Mouse (Mus musculus): Measurements from ENCODE around the gene Tst. TPM values are rescaled to one million over a fixed set of nuclear protein-coding genes. Genes with fewer than 3 reads are reported as not detected.

Gene Tst
- polyA plus RNA-seq, 1 experiment from 2014 or later = 11.9 TPM

- DNase-seq (ENCODE audit: extremely low spot score, low spot score) = no peak
- no peak overlapping the region for H3K27ac ChIP-seq
- no peaks in the 10 kb centered on the region for H3K9me3 ChIP-seq
- 68% methylated on average over 4 of the region's 4 CpGs for WGBS
- no peak overlapping the region for H3K4me3 ChIP-seq
- H3K27me3 ChIP-seq (ENCODE audit: poor library complexity, severe bottlenecking) = peaks cover 19% of the 10 kb centered on the region
- H3K36me3 ChIP-seq (replicated peaks) = peaks cover 2% of the 10 kb centered on the region
- H3K4me1 ChIP-seq = peaks cover 35% of the 10 kb centered on the region
These were observed 19.5 kb upstream of the Tst start for GRCm38 (mm10) chr15:78425230-78425629.

GRCm38 (mm10) chr15:78424507-78424906, 18.8 kb upstream of the Tst start:
- DNase-seq (ENCODE audit: extremely low spot score, low spot score) = no peak
- peaks cover 28% of the 10 kb centered on the region for H3K4me1 ChIP-seq
- 25% methylated on average over 11 of the region's 11 CpGs for WGBS
- no peak overlapping the region for H3K27ac ChIP-seq
- H3K27me3 ChIP-seq (ENCODE audit: poor library complexity, severe bottlenecking) = peaks cover 19% of the 10 kb centered on the region
- H3K9me3 ChIP-seq = no peaks in the 10 kb centered on the region
- no peak overlapping the region for H3K4me3 ChIP-seq
- H3K36me3 ChIP-seq (replicated peaks) = no peaks in the 10 kb centered on the region

- Histone ChIP-seq H3K4me3 (no peak overlapping the region), H3K4me1 (peaks cover 10% of the 10 kb centered on the region), H3K27ac (no peak overlapping the region), H3K9me3 (no peaks in the 10 kb centered on the region), H3K36me3 (replicated peaks) (no peaks in the 10 kb centered on the region), H3K27me3 (ENCODE audit: poor library complexity, severe bottlenecking) (peaks cover 11% of the 10 kb centered on the region)
- 16% methylated on average over 16 of the region's 16 CpGs for WGBS
- peak; percentile 87 for DNase-seq (ENCODE audit: extremely low spot score, low spot score)
These were observed 16.6 kb upstream of the Tst start for GRCm38 (mm10) chr15:78422046-78422956.

GRCm38 (mm10) chr15:78420395-78420794, 14.7 kb upstream of the Tst start:
- H3K4me1 ChIP-seq = peaks cover 19% of the 10 kb centered on the region
- H3K36me3 ChIP-seq (replicated peaks) = no peaks in the 10 kb centered on the region
- WGBS = 82% methylated on average over 13 of the region's 13 CpGs
- no peak overlapping the region for H3K4me3 ChIP-seq
- no peak for DNase-seq (ENCODE audit: extremely low spot score, low spot score)
- peaks cover 11% of the 10 kb centered on the region for H3K27me3 ChIP-seq (ENCODE audit: poor library complexity, severe bottlenecking)
- no peaks in the 10 kb centered on the region for H3K9me3 ChIP-seq
- no peak overlapping the region for H3K27ac ChIP-seq

GRCm38 (mm10) chr15:78416937-78417336, 11.2 kb upstream of the Tst start:
- no peak overlapping the region for H3K4me3 ChIP-seq
- 25% methylated on average over 4 of the region's 4 CpGs for WGBS

GRCm38 (mm10) chr15:78414157-78414556, 8.4 kb upstream of the Tst start:
- H3K9me3 ChIP-seq = no peaks in the 10 kb centered on the region
- peaks cover 5% of the 10 kb centered on the region; the same call in 1 of the 2 replicates for H3K36me3 ChIP-seq (replicated peaks)
- no peak overlapping the region for H3K27ac ChIP-seq
- no peak overlapping the region for H3K4me3 ChIP-seq
- DNase-seq (ENCODE audit: extremely low spot score, low spot score) = no peak
- peaks cover 36% of the 10 kb centered on the region for H3K27me3 ChIP-seq (ENCODE audit: poor library complexity, severe bottlenecking)
- H3K4me1 ChIP-seq = peaks cover 36% of the 10 kb centered on the region
- WGBS = 90% methylated on average over 8 of the region's 8 CpGs

More at GRCm38 (mm10) chr15:78416937-78417336, 11.2 kb upstream of the Tst start:
- DNase-seq (ENCODE audit: extremely low spot score, low spot score) = no peak
- Histone ChIP-seq H3K27me3 (ENCODE audit: poor library complexity, severe bottlenecking) (peaks cover 8% of the 10 kb centered on the region), H3K4me1 (peaks cover 17% of the 10 kb centered on the region), H3K9me3 (no peaks in the 10 kb centered on the region), H3K27ac (peak overlapping the region; percentile 59; the same call in 1 of the 2 replicates), H3K36me3 (replicated peaks) (peaks cover 5% of the 10 kb centered on the region; the same call in 1 of the 2 replicates)

GRCm38 (mm10) chr15:78413719-78414117, 8.0 kb upstream of the Tst start:
- H3K4me1 ChIP-seq = peaks cover 40% of the 10 kb centered on the region
- H3K4me3 ChIP-seq = no peak overlapping the region
- H3K9me3 ChIP-seq = no peaks in the 10 kb centered on the region
- peaks cover 5% of the 10 kb centered on the region; the same call in 1 of the 2 replicates for H3K36me3 ChIP-seq (replicated peaks)
- WGBS = 64% methylated on average over 1 of the region's 1 CpGs
- DNase-seq (ENCODE audit: extremely low spot score, low spot score) = no peak
- peak overlapping the region; percentile 45 for H3K27ac ChIP-seq
- H3K27me3 ChIP-seq (ENCODE audit: poor library complexity, severe bottlenecking) = peaks cover 40% of the 10 kb centered on the region

- H3K9me3 ChIP-seq = no peaks in the 10 kb centered on the region
- peaks cover 45% of the 10 kb centered on the region for H3K27me3 ChIP-seq (ENCODE audit: poor library complexity, severe bottlenecking)
- no peak for DNase-seq (ENCODE audit: extremely low spot score, low spot score)
- H3K4me1 ChIP-seq = peaks cover 45% of the 10 kb centered on the region
- H3K36me3 ChIP-seq (replicated peaks) = peaks cover 5% of the 10 kb centered on the region; the same call in 1 of the 2 replicates
- 90% methylated on average over 14 of the region's 14 CpGs for WGBS
- H3K4me3 ChIP-seq = no peak overlapping the region
- H3K27ac ChIP-seq = peak overlapping the region; percentile 45
These were observed 7.5 kb upstream of the Tst start for GRCm38 (mm10) chr15:78413083-78413718.

GRCm38 (mm10) chr15:78409570-78410052, 3.9 kb upstream of the Tst start:
- Histone ChIP-seq H3K27ac (peak overlapping the region; percentile 48), H3K27me3 (ENCODE audit: poor library complexity, severe bottlenecking) (peaks cover 54% of the 10 kb centered on the region), H3K4me3 (peak overlapping the region; percentile 44), H3K9me3 (no peaks in the 10 kb centered on the region), H3K36me3 (replicated peaks) (peaks cover 5% of the 10 kb centered on the region; the same call in 1 of the 2 replicates), H3K4me1 (peaks cover 69% of the 10 kb centered on the region)
- WGBS = 9% methylated on average over 12 of the region's 12 CpGs
- DNase-seq (ENCODE audit: extremely low spot score, low spot score) = no peak

GRCm38 (mm10) chr15:78406293-78406934, 707 bp upstream of the Tst start, which contains the start of gene Mpst:
TSS of gene Mpst (plus strand) at chr15:78406416.
- peaks cover 41% of the 10 kb centered on the region for H3K27me3 ChIP-seq (ENCODE audit: poor library complexity, severe bottlenecking)
- DNase-seq (ENCODE audit: extremely low spot score, low spot score) = peak; percentile 86

GRCm38 (mm10) chr15:78405098-78405497, 609 bp downstream of the Tst start:
- Histone ChIP-seq H3K27me3 (ENCODE audit: poor library complexity, severe bottlenecking) (peaks cover 28% of the 10 kb centered on the region), H3K4me1 (peaks cover 80% of the 10 kb centered on the region), H3K27ac (peak overlapping the region; percentile 96), H3K36me3 (replicated peaks) (no peaks in the 10 kb centered on the region), H3K4me3 (peak overlapping the region; percentile 77), H3K9me3 (no peaks in the 10 kb centered on the region)
- no peak for DNase-seq (ENCODE audit: extremely low spot score, low spot score)
- WGBS = 54% methylated on average over 11 of the region's 11 CpGs

More at GRCm38 (mm10) chr15:78406293-78406934, 707 bp upstream of the Tst start, which contains the start of gene Mpst:
- H3K36me3 ChIP-seq (replicated peaks) = no peaks in the 10 kb centered on the region
- H3K4me3 ChIP-seq = peak within 1 kb of the TSS; percentile 77
- under 1% methylated on average over 40 of the region's 40 CpGs for WGBS
- H3K27ac ChIP-seq = peak within 1 kb of the TSS; percentile 96
- no peaks in the 10 kb centered on the region for H3K9me3 ChIP-seq
- H3K4me1 ChIP-seq = peaks cover 89% of the 10 kb centered on the region

GRCm38 (mm10) chr15:78403896-78404295, 1.8 kb downstream of the Tst start:
- peaks cover 69% of the 10 kb centered on the region for H3K4me1 ChIP-seq
- H3K9me3 ChIP-seq = no peaks in the 10 kb centered on the region
- no peak for DNase-seq (ENCODE audit: extremely low spot score, low spot score)
- 0 out of 2 replicates have a peak overlapping the region, but pooled peaks have one; percentile 37 for H3K27ac ChIP-seq
- H3K4me3 ChIP-seq = no peak overlapping the region
- H3K36me3 ChIP-seq (replicated peaks) = no peaks in the 10 kb centered on the region
- WGBS = 87% methylated on average over 1 of the region's 1 CpGs
- H3K27me3 ChIP-seq (ENCODE audit: poor library complexity, severe bottlenecking) = peaks cover 16% of the 10 kb centered on the region

Data from forebrain, embryonic 10.5 days (tissue).